Mouse (Mus musculus) testis, adult 2 months (tissue): ENCODE results near the gene Gm5767.

ENCODE experiments used
- CTCF ChIP-seq: fragments of 200-500 bp; IDR thresholded peaks from 2 replicates; pipeline ENCODE4 v1.5.1; 2012; ENCODE audit warnings: low read depth, mild to moderate bottlenecking, inconsistent platforms, low read length, moderate library complexity; ENCODE audit not compliant: control insufficient read depth, insufficient read depth, insufficient replicate concordance
- POLR2A ChIP-seq: fragments of 200-500 bp; IDR thresholded peaks from 2 replicates; pipeline ENCODE4 v1.6.1; 2012; ENCODE audit warnings: low read depth, mild to moderate bottlenecking, inconsistent platforms, low read length, moderate library complexity; ENCODE audit not compliant: control insufficient read depth

DNA sequence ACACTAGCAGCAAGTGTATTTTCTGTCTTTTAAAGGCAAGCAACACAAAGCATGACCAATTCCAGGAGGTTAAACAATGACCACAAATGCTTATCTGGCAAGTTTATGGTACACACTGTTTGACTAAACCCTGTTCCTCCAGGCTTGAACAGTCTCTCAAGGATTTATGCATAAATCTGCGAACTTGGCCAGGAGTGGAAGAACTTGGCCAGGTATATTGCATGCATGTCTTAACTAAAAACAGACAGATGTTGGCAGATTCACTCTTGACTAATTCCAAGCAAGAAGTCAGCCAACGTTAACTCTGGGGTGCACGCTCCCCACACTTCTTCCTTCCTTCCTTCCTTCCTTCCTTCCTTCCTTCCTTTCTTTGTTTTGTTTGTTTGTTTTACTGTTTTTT, 790 bp upstream of the Gm5767 start:
- TF ChIP-seq CTCF (no peak), POLR2A (no peak)
